Mouse (Mus musculus) embryonic fibroblast, embryonic 13.5 days (primary cell): Measurements from ENCODE around the gene Shbg.

ENCODE experiments used
- CTCF ChIP-seq: IDR thresholded peaks from 2 replicates; pipeline ENCODE4 v1.5.1; 2011; ENCODE audit warnings: mild to moderate bottlenecking, control low read depth, low read length, moderate library complexity, borderline replicate concordance; ENCODE audit not compliant: insufficient read depth
- POLR2A ChIP-seq: IDR thresholded peaks from 2 replicates; pipeline ENCODE4 v1.6.1; 2011; ENCODE audit warnings: low read depth, mild to moderate bottlenecking, control low read depth, low read length, moderate library complexity

- no peak for TF ChIP-seq CTCF
- TF ChIP-seq POLR2A: no peak
Measured at GRCm38 (mm10) chr11:69584937-69585336, 32.8 kb downstream of the Shbg start.
